Mouse (Mus musculus) embryo, embryonic 10 days (tissue): ENCODE data around the gene Rpl13a.
A peak's percentile ranks its signal among the peaks of the same experiment; 100 is the strongest.
"Not testable (repeated sequence)": the region's sequence is repeated elsewhere in the genome, so short reads cannot be mapped to it uniquely, and the experiment has no call there.

Experiments
- DNase-seq: peaks from one replicate; pipeline ENCODE4 v3.0.0-alpha.2; 2015; ENCODE audit warnings: low spot score

Gene Rpl13a

DNA sequence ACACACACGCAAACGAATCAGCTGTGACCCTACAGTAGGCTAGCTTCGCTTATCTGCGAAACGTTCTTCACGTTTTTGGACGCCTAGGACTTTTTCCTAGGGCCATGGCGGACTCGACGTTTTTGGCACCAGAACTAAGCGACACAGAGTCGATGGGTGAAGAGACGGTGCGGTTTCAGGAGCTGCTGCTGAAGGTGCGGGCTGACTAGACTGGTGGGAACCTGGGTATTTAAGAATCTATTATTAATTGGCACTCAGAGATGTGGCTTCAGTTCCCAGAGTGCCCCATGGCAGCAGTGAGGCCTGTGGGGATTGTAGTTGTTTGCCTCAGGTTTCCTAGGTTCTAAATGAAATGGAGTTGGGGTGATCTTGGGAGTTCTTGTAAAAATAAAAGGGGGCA is 27.6 kb upstream of the Rpl13a start:
- no peak for DNase-seq

DNA sequence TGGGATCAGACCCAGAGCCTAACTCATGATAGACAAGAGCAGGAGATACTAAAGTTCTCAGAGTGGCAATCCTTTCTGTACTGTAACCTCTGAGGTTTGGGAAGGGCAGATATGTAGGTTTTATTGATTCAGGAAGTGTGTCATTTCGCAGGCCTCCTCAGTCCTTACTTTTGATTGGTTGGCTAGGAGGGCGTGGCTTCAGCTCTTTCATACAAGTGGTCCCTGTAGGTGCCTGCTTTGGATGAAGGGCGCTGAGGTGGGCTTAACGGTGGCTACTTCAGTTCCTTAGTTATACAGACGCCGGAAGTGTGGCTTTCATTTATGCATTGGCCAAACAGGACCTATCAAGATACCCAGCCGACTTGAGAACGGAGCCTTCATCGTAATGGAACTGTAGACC is 27.0 kb upstream of the Rpl13a start:
- no peak for DNase-seq

GRCm38 (mm10) chr7:45154993-45155514 is 26.5 kb upstream of the Rpl13a start:
- peak; percentile 39 for DNase-seq

- DNase-seq = peak; percentile 96
These were observed 25.8 kb upstream of the Rpl13a start, which contains the start of the genes Pih1d1 and Aldh16a1 for GRCm38 (mm10) chr7:45154096-45154992. Gene Pih1d1 (plus strand): TSS chr7:45154303. Gene Aldh16a1 (minus strand): TSS chr7:45154584.

DNA sequence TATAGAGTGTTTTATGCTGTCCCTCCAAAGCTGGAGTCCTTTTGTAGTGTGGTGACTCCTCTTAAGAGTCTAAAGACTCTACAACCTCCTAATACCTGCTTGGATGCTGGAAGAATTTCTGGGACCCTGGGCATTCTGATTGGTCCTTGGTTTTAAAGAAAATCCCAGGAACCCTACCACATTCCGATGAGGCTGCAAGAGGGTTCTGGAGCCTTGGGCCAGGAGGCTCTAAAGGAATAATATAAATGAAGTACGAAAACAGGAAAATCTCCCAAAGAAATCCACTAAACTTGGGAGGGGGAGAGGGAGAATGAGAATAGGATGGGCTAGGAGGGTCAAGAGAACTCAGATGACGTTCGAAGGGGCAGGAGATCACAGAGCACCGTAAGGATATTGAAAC is 25.0 kb upstream of the Rpl13a start:
- DNase-seq = no peak

DNA sequence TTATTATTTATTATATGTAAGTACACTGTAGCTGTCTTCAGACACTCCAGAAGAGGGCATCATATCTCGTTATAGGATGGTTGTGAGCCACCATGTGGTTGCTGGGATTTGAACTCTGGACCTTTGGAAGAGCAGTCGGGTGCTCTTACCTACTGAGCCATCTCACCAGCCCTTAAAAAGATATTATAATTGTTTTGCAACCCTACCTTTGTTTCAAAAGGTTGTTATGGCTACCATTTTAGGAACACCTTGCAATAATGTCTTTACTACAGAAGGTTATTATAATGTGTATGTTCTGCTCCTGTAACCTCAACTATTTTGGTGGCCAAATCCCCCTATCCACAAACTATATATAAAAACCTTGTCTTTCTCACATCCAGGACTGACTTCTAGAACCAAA is 24.5 kb upstream of the Rpl13a start:
- DNase-seq = not testable (repeated sequence)

- DNase-seq = no peak
These were observed 22.7 kb upstream of the Rpl13a start for GRCm38 (mm10) chr7:45151303-45151702.

GRCm38 (mm10) chr7:45150321-45150720 is 21.8 kb upstream of the Rpl13a start:
- no peak for DNase-seq

DNA sequence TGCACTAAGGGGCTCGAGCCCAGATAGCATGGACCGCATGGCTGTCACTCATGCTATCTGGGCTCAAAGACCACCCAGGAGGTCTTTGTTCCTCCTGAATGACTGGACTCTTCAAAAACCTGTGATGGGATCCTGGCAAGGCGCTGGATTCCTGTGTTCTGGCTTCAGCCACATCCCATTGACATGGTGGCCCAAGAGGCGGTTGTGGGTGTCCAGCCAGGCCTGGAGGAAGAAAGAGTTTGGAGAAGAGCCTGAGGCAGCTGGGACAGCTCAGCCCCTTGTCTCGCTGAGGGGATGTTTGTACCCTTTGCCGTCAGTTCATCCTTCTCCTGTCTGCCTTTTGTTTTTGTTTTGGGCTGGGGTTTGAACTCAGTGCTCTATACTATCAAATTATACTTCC is 21.0 kb upstream of the Rpl13a start:
- DNase-seq = no peak

DNA sequence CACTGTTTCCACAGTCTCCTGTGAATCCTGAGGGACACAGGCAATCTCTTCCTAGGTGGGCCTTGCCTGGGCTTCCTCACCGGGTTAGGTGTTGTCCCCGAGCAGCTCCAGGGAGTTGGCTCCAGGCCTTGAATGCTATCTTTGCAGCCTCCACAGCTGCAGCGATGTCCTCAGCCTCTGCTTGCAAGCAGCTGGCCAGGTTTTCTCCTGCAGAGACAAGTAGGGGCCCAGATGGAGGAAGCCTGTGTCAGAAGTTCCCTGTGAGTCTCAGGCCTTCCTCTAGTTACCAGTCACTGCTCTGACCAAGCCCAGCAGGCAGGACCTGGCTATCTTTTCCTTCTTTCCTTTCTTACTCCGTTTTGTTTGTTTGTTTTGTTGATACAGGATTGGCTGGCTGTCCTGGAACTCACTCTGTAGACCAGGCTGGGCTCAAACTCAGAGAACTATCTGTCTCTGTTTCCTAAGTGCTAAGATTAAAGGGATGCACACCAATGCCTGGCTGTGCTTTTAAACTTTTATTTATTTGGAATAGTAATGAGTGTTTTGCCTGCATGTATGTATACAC is 20.1 kb upstream of the Rpl13a start:
- DNase-seq = no peak

- DNase-seq = no peak
These were observed 19.3 kb upstream of the Rpl13a start for GRCm38 (mm10) chr7:45147899-45148298.

DNA sequence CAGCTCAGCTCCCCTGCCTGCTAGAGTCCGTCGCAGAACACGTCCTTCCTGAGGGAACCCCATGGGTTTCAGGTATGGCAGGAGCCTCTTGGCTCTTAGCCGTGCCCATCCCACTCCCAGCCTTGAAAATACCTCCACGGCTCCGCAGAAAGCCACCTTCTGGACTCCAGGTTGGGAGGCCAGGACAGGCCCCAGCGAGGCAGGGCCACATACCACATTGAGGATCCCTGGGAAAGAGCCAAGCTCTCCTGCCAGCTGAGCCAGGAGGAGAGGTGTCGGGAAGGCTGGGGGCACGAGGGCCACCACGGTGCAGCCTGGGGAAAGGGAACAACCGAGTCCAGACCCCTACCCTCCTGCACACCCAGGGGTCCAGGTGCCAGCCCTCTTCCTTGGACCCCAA is 18.7 kb upstream of the Rpl13a start:
- no peak for DNase-seq

DNA sequence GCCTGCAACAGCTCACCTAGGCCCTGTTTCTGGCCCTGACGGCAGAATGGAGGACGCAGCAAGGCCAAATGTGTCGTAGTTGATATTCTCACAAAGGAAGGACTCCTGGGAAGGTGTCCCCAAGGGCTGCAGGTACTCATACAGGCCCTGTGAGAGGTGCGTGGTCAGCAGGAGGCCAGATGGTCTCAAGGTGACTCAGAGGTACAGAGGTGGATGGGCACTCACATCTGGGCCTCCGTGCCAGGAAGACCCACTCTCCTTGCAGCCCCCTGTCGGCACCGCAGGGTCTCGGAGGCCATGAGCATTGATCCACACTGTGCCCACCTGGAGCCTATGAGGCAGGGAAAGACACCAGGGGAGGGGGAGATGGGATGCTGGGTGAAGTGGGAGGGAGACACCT is 16.9 kb upstream of the Rpl13a start:
- DNase-seq = no peak

DNA sequence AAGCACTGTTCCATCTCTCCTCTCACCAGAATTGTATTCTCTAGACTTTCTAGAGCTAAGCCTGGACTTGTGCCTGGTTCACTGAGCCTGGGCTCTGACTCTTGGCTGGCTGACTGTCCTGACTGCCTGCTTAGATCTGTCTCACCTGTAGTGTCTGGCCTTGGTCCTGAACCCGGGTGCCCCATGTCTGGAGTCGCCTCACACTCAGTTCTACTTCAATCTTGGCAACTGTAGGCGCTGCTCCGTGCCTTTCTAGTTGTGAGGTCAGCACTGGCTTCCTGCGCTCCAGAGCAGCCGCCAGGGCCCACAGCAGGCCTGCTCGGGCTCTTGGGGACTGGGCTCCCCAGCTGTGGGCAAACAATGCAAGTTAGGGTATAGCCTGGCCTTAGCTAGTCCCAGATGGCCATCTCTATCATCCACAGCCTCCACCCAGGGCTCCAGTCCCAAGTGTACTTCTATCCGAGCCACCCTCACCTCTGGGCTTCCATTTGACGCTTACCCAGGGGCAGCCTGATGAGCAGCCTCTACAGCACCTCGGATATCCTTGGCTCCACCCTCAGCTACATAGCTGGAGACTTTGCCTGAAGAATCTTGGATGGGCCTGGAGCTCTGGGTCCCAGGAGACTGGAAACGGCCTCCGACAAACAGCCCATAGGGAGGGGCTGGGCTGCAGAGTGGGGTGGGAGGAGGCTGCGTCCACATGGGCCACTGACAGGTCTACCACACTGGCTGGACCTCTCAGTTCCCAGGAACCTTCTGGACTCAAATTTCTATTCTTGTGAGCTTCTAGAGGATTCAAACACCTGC is 16.0 kb upstream of the Rpl13a start:
- DNase-seq = no peak

GRCm38 (mm10) chr7:45141914-45142313 is 13.4 kb upstream of the Rpl13a start:
- no peak for DNase-seq

DNA sequence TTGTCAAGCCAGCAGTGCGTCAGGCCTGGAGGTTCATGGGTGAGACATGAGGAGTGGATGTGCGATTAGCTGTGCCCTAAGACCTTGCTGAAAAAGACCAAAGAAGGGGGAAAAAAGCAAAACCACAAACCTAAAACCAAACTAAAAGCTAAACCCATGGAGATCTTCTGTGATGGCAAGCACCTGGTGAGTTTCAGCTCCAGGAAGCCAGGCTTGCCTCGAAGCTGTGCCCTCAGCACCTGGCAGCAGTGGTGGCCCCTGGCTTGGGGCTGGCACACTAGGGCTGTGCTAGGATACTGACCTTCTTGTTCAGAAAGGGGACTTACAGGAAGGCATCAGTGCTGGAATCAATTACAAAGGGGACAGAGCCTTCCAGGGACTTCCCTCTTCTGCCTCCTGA is 12.8 kb upstream of the Rpl13a start:
- DNase-seq = no peak

- no peak for DNase-seq
These were observed 11.6 kb upstream of the Rpl13a start for GRCm38 (mm10) chr7:45139904-45140723.

DNA sequence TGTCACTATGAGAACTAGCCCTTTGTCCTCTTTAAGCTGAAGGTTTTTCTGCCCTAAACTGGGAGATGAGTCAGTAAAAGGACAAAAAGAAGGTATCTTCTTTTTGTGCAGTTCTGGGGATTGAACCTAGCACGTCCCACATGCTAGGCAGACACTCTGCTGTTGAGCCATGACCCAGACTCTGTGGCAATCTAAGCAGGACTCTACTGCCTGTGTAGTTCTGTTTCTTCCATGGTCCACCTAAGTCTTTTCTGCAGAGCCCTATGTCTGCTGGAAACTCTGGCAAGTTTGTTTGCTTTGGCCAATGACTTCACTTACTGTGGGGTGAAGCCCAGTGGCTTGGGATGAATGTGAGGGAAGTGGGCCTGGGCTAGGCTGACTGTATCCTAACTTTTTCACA is 9.8 kb upstream of the Rpl13a start:
- no peak for DNase-seq

- no peak for DNase-seq
These were observed 8.8 kb upstream of the Rpl13a start for GRCm38 (mm10) chr7:45137171-45138006.

DNA sequence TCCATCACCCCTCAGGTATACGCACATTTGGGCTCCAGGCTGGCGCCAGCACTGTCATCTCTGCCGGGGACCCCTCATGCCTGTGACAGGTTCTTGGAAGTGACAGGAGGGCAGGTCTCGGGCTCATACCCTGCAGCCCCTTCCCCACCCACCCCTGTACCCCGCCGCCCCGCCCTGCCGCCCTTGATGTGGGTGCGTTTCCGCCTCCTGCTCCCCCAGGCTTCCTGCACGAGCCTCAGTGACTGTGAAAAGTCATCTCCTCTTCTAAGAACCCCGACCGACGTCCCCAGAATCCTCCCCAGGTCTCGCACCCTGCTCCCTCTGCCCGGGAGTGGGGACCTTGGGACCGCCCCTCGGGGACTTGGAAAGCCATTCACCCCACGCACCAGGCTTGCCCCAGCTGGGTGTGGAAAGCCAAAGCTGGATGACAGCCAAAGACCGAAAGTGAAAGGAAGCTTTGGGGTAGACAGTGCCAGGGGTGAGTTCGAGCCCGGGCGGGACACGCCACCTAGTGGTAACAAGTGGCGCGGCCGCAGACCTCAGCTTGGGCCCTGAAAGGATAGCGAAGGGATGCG is 7.5 kb upstream of the Rpl13a start, which contains the start of the genes Gm45713 and Flt3l:
Gm45713 (minus strand) TSS at position 239 of the 575 bp plus-strand sequence.
Flt3l (minus strand) TSS at position 440 of the 575 bp plus-strand sequence.
- peak; percentile 90 for DNase-seq
